Mouse (Mus musculus) cortical plate, adult 2 months (tissue): ENCODE data around the gene Gm28038.

Source experiments
- CTCF ChIP-seq: fragments of 200-500 bp; IDR thresholded peaks from 2 replicates; pipeline ENCODE4 v1.5.1; 2011; ENCODE audit warnings: mild to moderate bottlenecking, control low read depth, low read length; ENCODE audit not compliant: insufficient read depth; ENCODE audit errors: extremely low read depth
- POLR2A ChIP-seq: fragments of 200-500 bp; IDR thresholded peaks from 2 replicates; pipeline ENCODE4 v1.6.1; 2011; ENCODE audit warnings: mild to moderate bottlenecking, low read length, control low read depth; ENCODE audit not compliant: insufficient read depth; ENCODE audit errors: extremely low read depth

DNA sequence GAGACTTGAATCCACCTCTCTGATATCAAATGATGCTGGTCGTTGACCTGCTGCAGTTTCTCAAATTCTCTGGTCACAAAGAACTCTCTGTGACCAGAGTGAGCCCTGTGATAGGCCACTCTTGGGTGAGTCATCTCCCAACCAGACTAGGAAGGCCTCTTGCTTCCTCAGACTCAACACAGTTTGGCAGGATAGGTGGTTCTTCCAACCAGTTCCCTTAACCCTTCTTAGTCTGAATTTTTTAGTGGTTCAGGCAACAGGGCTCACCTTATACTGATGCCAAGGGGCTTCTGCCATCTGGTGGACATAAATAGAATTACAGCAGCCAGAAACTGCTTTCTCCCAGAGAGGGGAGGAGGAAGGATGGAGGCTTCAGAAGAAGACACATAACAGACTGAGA is 10.7 kb upstream of the Gm28038 start:
- TF ChIP-seq CTCF (peak; percentile 79), POLR2A (no peak)
